Mouse (Mus musculus) neural tube, embryonic 15.5 days (tissue): ENCODE measurements around the gene Ntrk3. TPM values are rescaled to one million over a fixed set of nuclear protein-coding genes. Genes with fewer than 3 reads are reported as not detected.

Source experiments
- ATAC-seq: fragments of 200-750 bp; cut with Nextera tagmentation; 2 replicates; pipeline ENCODE4 v1.8.0; 2017; ENCODE audit warnings: mild to moderate bottlenecking, moderate TSS enrichment, moderate library complexity; ENCODE audit not compliant: low FRiP score
- H3K27ac ChIP-seq: fragments of 300-500 bp; sonication (generic); replicated peaks from 2 replicates; pipeline ENCODE4 v1.5.1; 2015; ENCODE audit warnings: mild to moderate bottlenecking, inconsistent platforms
- H3K27me3 ChIP-seq: fragments of 300-500 bp; sonication (generic); replicated peaks from 2 replicates; pipeline ENCODE4 v1.6.1; 2015; ENCODE audit warnings: inconsistent platforms
- H3K36me3 ChIP-seq: fragments of 300-500 bp; sonication (generic); 2 replicates; pipeline ENCODE4 v1.6.1; 2015; ENCODE audit warnings: inconsistent platforms
- H3K4me1 ChIP-seq: fragments of 300-500 bp; sonication (generic); 2 replicates; pipeline ENCODE4 v1.6.1; 2015; ENCODE audit warnings: inconsistent platforms
- H3K4me2 ChIP-seq: fragments of 300-500 bp; sonication (generic); 2 replicates; pipeline ENCODE4 v1.6.1; 2015; ENCODE audit warnings: inconsistent platforms, mild to moderate bottlenecking, moderate library complexity
- H3K4me3 ChIP-seq: fragments of 300-500 bp; sonication (generic); replicated peaks from 2 replicates; pipeline ENCODE4 v1.5.1; 2015; ENCODE audit warnings: mild to moderate bottlenecking, inconsistent platforms
- H3K9ac ChIP-seq: fragments of 300-500 bp; sonication (generic); replicated peaks from 2 replicates; pipeline ENCODE4 v1.6.1; 2015; ENCODE audit warnings: mild to moderate bottlenecking, inconsistent platforms
- H3K9me3 ChIP-seq: fragments of 300-500 bp; sonication (generic); replicated peaks from 2 replicates; pipeline ENCODE4 v1.6.1; 2016; ENCODE audit warnings: inconsistent platforms
- WGBS: fragments of 180-500 bp; shearing (Covaris S2); methylation state at CpG from one replicate; pipeline ENCODE4 v1.1.7; 2015; ENCODE audit warnings: mixed read lengths; 5-methylcytosine and 5-hydroxymethylcytosine counted together
- polyA plus RNA-seq: library from polyadenylated mRNA; unstranded; fragments of >200 nt; fragmentation: Nextera tagmentation; extraction: Ambion mirVana; gene quantifications from 2 replicates; pipeline ENCODE4 v1.2.1, GENCODE M21; 2015

The Ntrk3 gene
- polyA plus RNA-seq, 1 experiment from 2014 or later = 27.3 TPM

DNA sequence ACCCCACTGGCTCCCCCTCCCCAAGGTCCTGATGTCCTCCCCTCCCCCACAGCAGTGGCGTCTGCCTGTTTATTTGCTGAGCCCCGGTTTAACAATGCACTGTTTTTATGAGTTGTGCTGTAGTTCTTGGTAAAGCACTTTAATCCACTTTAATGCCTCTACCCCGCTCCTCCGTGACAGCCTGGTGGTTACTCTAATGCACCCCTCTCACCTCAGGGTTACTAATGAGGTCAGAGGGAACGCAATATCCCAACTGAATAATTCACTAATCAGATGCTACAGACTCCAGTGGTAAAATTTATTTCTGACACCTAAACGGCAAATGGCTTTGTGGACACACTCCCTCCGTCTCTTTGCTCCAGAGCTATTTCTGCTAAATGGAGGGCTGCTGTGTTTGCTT is 133.9 kb downstream of the Ntrk3 start:
- Histone ChIP-seq H3K27ac (no peak overlapping the region), H3K9me3 (no peaks in the 10 kb centered on the region), H3K27me3 (no peaks in the 10 kb centered on the region), H3K9ac (no peak overlapping the region), H3K4me2 (no peak overlapping the region), H3K4me3 (no peak overlapping the region), H3K4me1 (peaks cover 10% of the 10 kb centered on the region; the same call in 1 of the 2 replicates), H3K36me3 (no peaks in the 10 kb centered on the region)
- 10% methylated on average over 7 of the region's 7 CpGs for WGBS
- ATAC-seq = no peak

DNA sequence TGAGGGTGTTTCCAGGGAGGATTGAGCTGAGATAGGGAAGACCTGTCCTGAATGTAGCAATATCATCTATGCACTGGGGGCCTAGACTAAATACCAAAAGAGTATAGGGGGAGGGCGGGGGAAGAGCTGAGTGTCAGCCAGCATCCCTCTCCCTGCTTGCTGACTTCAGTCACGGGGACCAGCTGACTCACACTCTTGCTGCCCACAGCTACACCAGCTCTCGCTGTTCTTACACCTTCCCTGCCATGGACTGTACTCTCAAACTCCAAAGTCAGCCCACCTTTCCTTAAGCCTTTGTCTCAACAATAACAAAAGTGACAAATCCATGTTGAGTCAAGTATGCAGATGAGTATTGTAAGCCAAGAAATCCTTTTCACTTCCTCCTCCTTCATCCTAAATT is 136.0 kb downstream of the Ntrk3 start:
- Histone ChIP-seq H3K36me3 (no peaks in the 10 kb centered on the region), H3K4me1 (peaks cover 22% of the 10 kb centered on the region), H3K27me3 (peaks cover 6% of the 10 kb centered on the region; the same call in 1 of the 2 replicates), H3K27ac (no peak overlapping the region), H3K9ac (no peak overlapping the region), H3K9me3 (no peaks in the 10 kb centered on the region), H3K4me2 (no peak overlapping the region), H3K4me3 (no peak overlapping the region)
- WGBS = 87% methylated on average over 3 of the region's 3 CpGs
- ATAC-seq = no peak

DNA sequence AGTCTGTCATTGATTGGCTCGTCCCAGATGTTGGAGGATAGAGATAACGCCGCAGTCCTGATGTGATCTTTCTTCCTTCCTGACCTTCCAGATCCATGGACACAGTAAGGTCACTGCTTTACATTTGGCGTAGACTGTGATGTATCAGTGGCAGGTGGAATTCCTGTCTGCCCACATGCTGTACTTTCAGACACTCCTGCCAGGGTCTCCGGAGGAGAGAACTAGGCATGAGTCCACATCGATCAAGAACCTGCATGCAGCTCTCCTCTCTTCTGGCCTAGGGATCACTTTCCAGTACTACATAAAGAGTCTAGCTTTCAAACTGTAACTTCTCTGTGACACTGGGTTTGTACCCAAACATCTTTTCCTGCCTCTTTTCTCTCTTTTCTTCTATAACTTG is 136.9 kb downstream of the Ntrk3 start:
- Histone ChIP-seq H3K9me3 (no peaks in the 10 kb centered on the region), H3K4me3 (no peak overlapping the region), H3K27ac (no peak overlapping the region), H3K9ac (no peak overlapping the region), H3K4me1 (peaks cover 22% of the 10 kb centered on the region), H3K27me3 (peaks cover 6% of the 10 kb centered on the region; the same call in 1 of the 2 replicates), H3K4me2 (no peak overlapping the region), H3K36me3 (no peaks in the 10 kb centered on the region)
- ATAC-seq = no peak
- WGBS = 92% methylated on average over 6 of the region's 6 CpGs

DNA sequence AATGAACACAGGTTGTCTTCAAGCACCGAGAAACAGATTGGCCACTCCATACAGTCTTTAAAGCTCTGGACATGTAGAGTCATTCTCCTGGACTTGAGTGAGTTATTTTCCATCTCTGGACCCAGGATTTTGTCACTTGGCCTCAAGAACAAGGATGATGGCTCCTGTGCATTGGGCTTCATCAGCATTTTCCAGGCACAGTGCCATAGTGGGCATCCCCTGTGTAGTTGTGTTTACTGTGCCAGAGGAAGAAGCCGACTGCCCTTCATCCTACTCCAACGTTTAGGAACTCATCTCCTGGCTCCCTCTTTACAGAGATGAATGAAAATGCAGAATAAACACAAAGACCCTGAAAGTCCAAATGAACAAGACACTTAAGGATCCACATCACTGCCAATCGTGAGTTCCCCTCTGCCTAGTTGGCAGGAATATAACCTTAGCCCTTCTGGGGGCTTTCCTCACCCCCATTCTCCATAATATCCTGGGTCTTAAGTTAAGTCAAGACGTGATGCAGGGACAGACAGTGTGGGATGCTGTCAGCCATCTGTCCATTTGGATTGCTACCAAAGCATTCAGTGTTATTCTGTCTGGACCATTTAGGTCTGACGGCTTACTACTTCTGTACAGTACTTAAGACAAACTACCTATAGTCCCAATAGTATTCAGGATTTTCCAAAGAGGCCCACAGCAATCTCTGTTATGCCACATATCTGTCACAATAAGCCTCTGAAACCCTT is 137.7 kb downstream of the Ntrk3 start:
- Histone ChIP-seq H3K27ac (no peak overlapping the region), H3K27me3 (peaks cover 6% of the 10 kb centered on the region; the same call in 1 of the 2 replicates), H3K4me2 (no peak overlapping the region), H3K36me3 (no peaks in the 10 kb centered on the region), H3K4me3 (no peak overlapping the region), H3K9ac (no peak overlapping the region), H3K4me1 (peaks cover 16% of the 10 kb centered on the region), H3K9me3 (no peaks in the 10 kb centered on the region)
- WGBS = 72% methylated on average over 6 of the region's 6 CpGs
- no peak for ATAC-seq

DNA sequence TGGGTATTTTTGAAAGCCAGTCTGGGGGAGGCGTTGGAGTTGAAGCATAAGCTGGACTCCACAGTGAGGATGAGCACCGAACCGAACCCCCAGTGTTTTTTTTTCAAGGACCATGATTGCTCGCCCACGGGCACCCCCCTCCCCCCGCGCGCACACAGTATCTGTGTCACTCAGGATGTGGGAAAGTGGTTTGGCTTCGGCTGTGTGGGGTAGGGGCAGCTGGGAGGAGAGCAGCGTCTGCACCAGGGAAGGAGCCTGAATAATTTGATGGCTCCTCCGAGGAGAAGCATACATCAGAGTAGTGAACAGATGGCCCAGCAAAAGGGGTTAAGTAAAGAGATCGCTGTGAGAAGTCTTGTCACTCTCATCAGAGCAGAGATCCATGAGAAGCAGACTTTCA is 139.7 kb downstream of the Ntrk3 start:
- 32% methylated on average over 12 of the region's 12 CpGs for WGBS
- Histone ChIP-seq H3K4me3 (no peak overlapping the region), H3K4me2 (peak overlapping the region; percentile 13; the same call in 1 of the 2 replicates), H3K27ac (no peak overlapping the region), H3K36me3 (no peaks in the 10 kb centered on the region), H3K27me3 (peaks cover 6% of the 10 kb centered on the region; the same call in 1 of the 2 replicates), H3K9ac (no peak overlapping the region), H3K4me1 (peaks cover 12% of the 10 kb centered on the region), H3K9me3 (no peaks in the 10 kb centered on the region)
- no peak for ATAC-seq

DNA sequence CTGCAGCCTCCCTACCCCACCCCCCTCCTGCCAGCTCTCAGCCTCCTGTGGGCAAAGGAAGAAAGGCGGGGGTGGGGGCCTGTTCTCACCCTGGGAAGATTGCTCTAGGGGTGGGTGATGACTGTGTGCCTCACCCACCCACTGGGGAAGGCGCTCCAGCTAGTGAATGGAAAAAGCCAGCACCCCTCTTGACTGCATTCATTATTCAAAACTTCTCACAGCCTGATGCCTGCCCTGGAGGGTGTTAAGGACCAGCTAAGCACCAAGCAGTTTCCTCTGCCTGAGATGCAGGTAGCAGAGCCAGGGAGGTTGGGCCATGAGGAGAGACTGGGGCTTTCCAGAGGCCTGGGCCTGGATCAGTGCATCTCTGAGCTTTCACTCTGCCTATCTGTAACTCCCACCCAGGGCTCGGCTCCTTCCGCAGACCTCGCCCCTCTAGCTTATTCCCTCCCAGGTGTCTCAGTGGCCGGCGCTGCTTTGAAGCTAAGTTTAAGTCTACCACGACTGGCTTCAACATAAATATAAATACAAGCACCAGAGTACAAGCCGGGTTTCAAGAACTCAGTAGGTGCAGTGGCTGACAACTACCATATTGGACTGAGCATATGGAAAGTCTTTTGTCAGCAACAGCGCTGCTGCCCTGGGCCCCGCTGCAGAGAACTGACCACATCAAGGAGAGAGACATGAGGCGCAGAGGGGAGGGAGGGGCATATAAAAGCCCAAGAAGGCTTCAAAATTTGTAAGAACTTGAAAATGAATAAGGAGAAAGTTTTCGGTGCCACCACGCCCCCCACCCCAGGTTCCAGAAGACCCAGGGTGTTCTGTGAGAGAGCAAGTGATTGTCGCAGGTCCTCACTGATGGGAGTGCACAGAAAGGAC is 140.3 kb downstream of the Ntrk3 start:
- Histone ChIP-seq H3K36me3 (no peaks in the 10 kb centered on the region), H3K9ac (no peak overlapping the region), H3K27me3 (peaks cover 8% of the 10 kb centered on the region), H3K9me3 (no peaks in the 10 kb centered on the region), H3K4me3 (no peak overlapping the region), H3K27ac (no peak overlapping the region), H3K4me1 (peaks cover 12% of the 10 kb centered on the region), H3K4me2 (peak overlapping the region; percentile 13; the same call in 1 of the 2 replicates)
- no peak for ATAC-seq
- WGBS = 38% methylated on average over 15 of the region's 15 CpGs

DNA sequence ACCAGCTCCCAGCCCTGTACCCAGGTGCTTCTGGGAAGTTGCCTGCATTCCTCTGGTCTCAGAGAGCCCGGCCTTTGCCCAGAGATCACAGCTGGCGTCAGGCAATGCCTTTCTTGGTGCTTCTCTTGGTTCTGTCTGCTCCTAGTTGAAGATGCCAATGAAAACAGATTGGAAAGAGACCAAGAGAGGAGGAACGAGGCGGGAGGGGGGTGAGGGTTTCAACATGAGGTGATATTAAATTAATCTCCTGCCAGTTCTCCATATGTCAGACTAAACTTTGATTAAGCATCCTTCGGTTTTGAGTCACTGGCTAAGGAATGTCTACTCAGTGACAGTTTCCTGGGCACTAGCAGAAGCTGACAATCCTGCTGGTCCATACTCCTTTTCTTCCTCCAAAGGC is 141.3 kb downstream of the Ntrk3 start:
- no peak for ATAC-seq
- 70% methylated on average over 5 of the region's 5 CpGs for WGBS

DNA sequence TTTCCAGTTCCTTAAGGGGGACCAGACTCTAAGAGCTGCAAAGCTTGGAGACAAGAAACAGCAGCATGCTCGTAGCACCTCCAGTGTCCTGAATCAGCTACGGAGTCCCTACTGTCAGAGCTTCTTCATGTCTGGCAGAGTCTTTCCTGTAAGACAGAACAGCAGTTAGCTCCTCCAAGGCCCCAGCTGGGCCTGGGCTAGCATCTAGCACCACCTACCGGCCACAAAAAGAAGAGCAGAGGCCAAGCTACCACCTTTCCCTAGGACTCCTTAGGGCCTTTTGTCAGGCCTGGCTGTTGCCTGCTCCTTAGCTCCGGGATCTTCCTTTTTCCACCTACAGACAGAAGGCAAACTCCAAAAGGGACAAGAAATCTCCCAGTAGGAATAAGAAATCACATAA is 141.9 kb downstream of the Ntrk3 start:
- Histone ChIP-seq H3K4me3 (no peak overlapping the region), H3K4me1 (peaks cover 12% of the 10 kb centered on the region), H3K9ac (no peak overlapping the region), H3K36me3 (no peaks in the 10 kb centered on the region), H3K27ac (no peak overlapping the region), H3K27me3 (peaks cover 15% of the 10 kb centered on the region), H3K9me3 (no peaks in the 10 kb centered on the region), H3K4me2 (no peak overlapping the region)
- peak; percentile 84; the same call in 1 of the 2 replicates for ATAC-seq
- 3% methylated on average over 4 of the region's 4 CpGs for WGBS

More for the DNA sequence above, 141.3 kb downstream of the Ntrk3 start:
- Histone ChIP-seq H3K36me3 (no peaks in the 10 kb centered on the region), H3K27me3 (peaks cover 13% of the 10 kb centered on the region), H3K4me1 (peaks cover 12% of the 10 kb centered on the region), H3K27ac (no peak overlapping the region), H3K4me2 (no peak overlapping the region), H3K4me3 (no peak overlapping the region), H3K9me3 (no peaks in the 10 kb centered on the region), H3K9ac (no peak overlapping the region)

DNA sequence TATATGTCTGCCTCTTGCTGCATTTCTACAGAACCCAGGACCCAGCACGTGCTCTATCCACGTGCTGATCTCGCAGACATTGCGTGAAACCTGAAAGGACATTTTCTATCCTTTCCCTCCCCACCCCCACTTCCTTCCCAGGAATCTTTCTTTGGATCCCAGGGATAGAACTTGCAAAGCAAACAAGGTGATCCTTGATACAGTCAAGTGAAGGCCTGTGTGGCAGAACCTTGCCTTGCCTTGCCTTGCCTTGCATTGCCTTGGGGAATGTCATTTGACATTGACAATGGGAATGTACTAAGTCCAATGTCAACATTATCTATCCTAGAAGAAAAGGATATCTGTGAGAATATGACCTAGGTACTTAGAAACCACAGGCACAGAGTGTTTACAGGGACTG is 144.9 kb downstream of the Ntrk3 start:
- Histone ChIP-seq H3K4me1 (peaks cover 9% of the 10 kb centered on the region), H3K27ac (no peak overlapping the region), H3K27me3 (peaks cover 13% of the 10 kb centered on the region), H3K4me3 (no peak overlapping the region), H3K4me2 (no peak overlapping the region), H3K9ac (no peak overlapping the region), H3K36me3 (no peaks in the 10 kb centered on the region), H3K9me3 (no peaks in the 10 kb centered on the region)
- WGBS = 84% methylated on average over 4 of the region's 4 CpGs
- ATAC-seq = no peak

DNA sequence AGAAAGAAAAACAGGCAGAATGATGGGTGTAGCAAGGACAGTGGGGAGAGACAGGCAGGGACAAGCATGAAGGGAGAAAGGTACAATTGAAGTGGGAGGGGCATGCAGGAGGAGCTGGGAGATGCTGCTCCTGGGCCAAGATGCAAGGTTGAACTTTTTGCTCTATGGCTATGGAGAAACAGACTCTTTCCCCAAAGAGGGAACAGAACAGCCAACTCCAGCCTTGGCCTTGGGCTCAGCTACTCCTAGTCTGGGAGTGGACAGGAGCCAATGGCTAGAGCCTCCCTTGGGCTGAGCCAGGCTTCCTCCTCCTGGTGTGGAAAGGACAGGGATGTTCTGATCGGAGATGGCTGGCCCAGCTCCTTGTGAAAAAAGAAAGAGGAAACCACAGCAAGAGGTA is 145.6 kb downstream of the Ntrk3 start:
- H3K36me3 ChIP-seq = no peaks in the 10 kb centered on the region
- no peak overlapping the region for H3K4me3 ChIP-seq
- no peaks in the 10 kb centered on the region for H3K9me3 ChIP-seq
- H3K4me2 ChIP-seq = no peak overlapping the region
- H3K27me3 ChIP-seq = peaks cover 9% of the 10 kb centered on the region
- H3K27ac ChIP-seq = no peak overlapping the region
- no peak overlapping the region for H3K9ac ChIP-seq
- WGBS = 83% methylated on average over 1 of the region's 1 CpGs
- no peak for ATAC-seq
- H3K4me1 ChIP-seq = peaks cover 2% of the 10 kb centered on the region

DNA sequence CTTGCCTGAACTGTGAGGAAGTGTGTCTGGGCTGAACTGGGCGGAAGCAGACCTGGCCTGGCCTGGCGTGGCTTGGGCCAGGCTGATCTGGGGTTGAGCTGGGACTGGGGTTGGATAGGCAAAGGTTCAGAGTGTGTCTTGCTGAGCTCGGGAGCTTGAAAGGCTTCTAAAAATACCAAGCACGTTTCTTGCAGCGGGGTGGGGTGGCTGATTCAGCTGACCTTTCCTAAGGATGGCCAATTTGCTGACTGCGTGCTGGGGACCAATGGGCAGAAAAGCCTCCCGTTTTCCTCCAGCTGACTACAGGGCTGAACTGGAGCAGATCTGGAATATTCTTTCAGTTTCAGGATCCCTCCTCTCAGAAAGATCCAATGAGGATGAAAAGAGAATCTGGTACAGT is 148.0 kb downstream of the Ntrk3 start:
- Histone ChIP-seq H3K4me1 (peaks cover 4% of the 10 kb centered on the region), H3K9me3 (no peaks in the 10 kb centered on the region), H3K27me3 (peaks cover 9% of the 10 kb centered on the region), H3K36me3 (no peaks in the 10 kb centered on the region), H3K4me2 (no peak overlapping the region), H3K4me3 (no peak overlapping the region), H3K9ac (no peak overlapping the region), H3K27ac (no peak overlapping the region)
- ATAC-seq = no peak
- WGBS = 74% methylated on average over 7 of the region's 7 CpGs

DNA sequence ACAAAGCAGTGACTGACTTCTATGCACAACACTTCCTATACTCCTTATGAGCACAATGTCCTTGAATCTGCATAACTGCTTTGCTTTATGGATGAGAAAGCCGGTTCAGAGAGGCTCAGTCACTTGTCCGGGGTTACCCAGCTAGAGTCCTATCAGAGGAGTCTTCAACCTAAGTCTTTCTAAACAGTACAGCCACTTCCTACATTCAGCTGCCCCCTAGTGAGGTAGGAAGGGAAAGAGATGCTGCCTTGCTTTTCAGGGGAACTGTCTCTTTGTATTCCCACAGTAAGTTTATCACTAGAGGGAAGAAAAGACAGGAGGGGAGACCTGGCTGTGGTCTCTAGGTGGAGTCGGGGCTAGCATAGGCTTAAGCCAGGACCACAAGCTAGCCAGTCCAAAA is 151.0 kb downstream of the Ntrk3 start:
- H3K9me3 ChIP-seq = no peaks in the 10 kb centered on the region
- H3K27me3 ChIP-seq = peaks cover 18% of the 10 kb centered on the region; the same call in 1 of the 2 replicates
- no peak overlapping the region for H3K27ac ChIP-seq
- H3K9ac ChIP-seq = no peak overlapping the region
- no peak overlapping the region for H3K4me2 ChIP-seq
- peaks cover 8% of the 10 kb centered on the region for H3K4me1 ChIP-seq
- no peak overlapping the region for H3K4me3 ChIP-seq
- no peaks in the 10 kb centered on the region for H3K36me3 ChIP-seq
- 26% methylated on average over 3 of the region's 3 CpGs for WGBS
- ATAC-seq = no peak
